Mouse (Mus musculus) lung, adult 2 months (tissue): ENCODE measurements around the gene Syn1. TPM values are rescaled to one million over a fixed set of nuclear protein-coding genes. Genes with fewer than 3 reads are reported as not detected.

Experiments
- DNase-seq: peaks from one replicate; pipeline ENCODE4 v3.0.0; 2022
- H3K4me1 ChIP-seq: fragments of 200-500 bp; 2 replicates; pipeline ENCODE4 v1.6.1; 2011; ENCODE audit warnings: low read length; ENCODE audit not compliant: control insufficient read depth, insufficient read depth
- H3K4me3 ChIP-seq: fragments of 200-500 bp; replicated peaks from 2 replicates; pipeline ENCODE3; 2011; ENCODE audit warnings: low read depth, mild to moderate bottlenecking, control low read depth, low read length; ENCODE audit errors: extremely low read depth
- CTCF ChIP-seq: fragments of 200-500 bp; IDR thresholded peaks from 2 replicates; pipeline ENCODE4 v1.5.1; 2011; ENCODE audit warnings: mild to moderate bottlenecking, low read length, control low read depth; ENCODE audit not compliant: insufficient read depth
- POLR2A ChIP-seq: fragments of 200-500 bp; IDR thresholded peaks from 2 replicates; pipeline ENCODE4 v1.6.1; 2011; ENCODE audit warnings: low read depth, mild to moderate bottlenecking, control low read depth, low read length, borderline replicate concordance; ENCODE audit errors: extremely low read depth
- WGBS: fragments of 180-500 bp; shearing (Covaris S2); methylation state at CpG from one replicate; pipeline ENCODE4 v1.1.7; 2018; 5-methylcytosine and 5-hydroxymethylcytosine counted together
- polyA plus RNA-seq: library from polyadenylated mRNA; depleted of rRNA; stranded (reverse); fragments of >200 nt; gene quantifications from 2 replicates; pipeline ENCODE4 v1.2.3, GENCODE M21; 2012; rRNA removed

The Syn1 gene
- polyA plus RNA-seq, 1 experiment, result 1.2 TPM

DNA sequence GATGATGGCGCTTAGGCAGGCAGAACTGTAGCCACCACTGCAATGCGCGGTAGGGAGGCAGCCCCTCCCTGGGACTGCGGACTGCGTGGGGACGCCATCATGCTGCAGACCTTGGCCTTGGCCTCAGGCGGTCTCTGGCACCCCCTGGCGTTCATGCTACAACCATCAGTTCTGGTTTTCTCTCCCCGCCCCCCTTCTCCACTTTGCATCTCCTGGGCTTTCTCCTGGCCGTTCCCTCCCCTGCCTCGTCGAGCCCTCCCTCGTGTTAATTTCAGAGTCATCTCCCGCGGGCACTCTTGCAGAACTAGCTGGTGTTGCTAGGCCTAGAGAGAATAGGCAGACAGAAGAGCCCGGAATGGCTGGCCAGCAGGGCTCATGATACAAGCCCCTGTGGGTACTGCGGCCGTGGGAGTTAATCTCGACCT, 101.6 kb downstream of the Syn1 start:
- peak; percentile 66 for DNase-seq
- Histone ChIP-seq H3K4me1 (0 out of 2 replicates have a peak, but pooled peaks cover 2% of the 10 kb centered on the region), H3K4me3 (peak overlapping the region; percentile 33)
- 34% methylated on average over 19 of the region's 19 CpGs for WGBS
- TF ChIP-seq CTCF (peak; percentile 72), POLR2A (no peak)

- 40% methylated on average over 6 of the region's 6 CpGs for WGBS
- Histone ChIP-seq H3K4me3 (no peak overlapping the region), H3K4me1 (0 out of 2 replicates have a peak, but pooled peaks cover 2% of the 10 kb centered on the region)
- no peak for DNase-seq
- TF ChIP-seq CTCF, result no peak
- no peak for TF ChIP-seq POLR2A
These were observed 103.8 kb downstream of the Syn1 start for GRCm38 (mm10) chrX:20816974-20817373.

Other genes starting within 250 kb of the Syn1 start
- gene Cdk16, start 233.1 kb downstream of the Syn1 start, polyA plus RNA-seq, result 138 and 154 TPM in 2 replicates
- gene Usp11, start 217.1 kb downstream of the Syn1 start, polyA plus RNA-seq, result 10.9 and 13.8 TPM in 2 replicates
- gene Araf, start 123.2 kb downstream of the Syn1 start, polyA plus RNA-seq, result 149 and 167 TPM in 2 replicates
- 14.6 and 15.3 TPM in 2 replicates for gene Timp1, start 50.8 kb downstream of the Syn1 start, polyA plus RNA-seq
- 27.1 and 33.1 TPM in 2 replicates for gene Cfp, start 10.6 kb upstream of the Syn1 start, polyA plus RNA-seq
- 11.5 and 13.5 TPM in 2 replicates for gene Elk1, start 29.6 kb upstream of the Syn1 start, polyA plus RNA-seq
- gene Uxt, start 41.0 kb upstream of the Syn1 start, polyA plus RNA-seq, result 10.4 and 13.9 TPM in 2 replicates
- gene Zfp182, start 141.3 kb upstream of the Syn1 start, polyA plus RNA-seq, result 0.86 and 1.3 TPM in 2 replicates
- not detected in 2 replicates for gene Spaca5, start 147.4 kb upstream of the Syn1 start, polyA plus RNA-seq
- 0.14 and 0.24 TPM in 2 replicates for gene Zfp300, start 168.5 kb upstream of the Syn1 start, polyA plus RNA-seq
- not detected in 2 replicates for gene Ssxa1, start 194.8 kb upstream of the Syn1 start, polyA plus RNA-seq